Mouse (Mus musculus) spleen, postnatal 36 days (tissue): ENCODE results near the gene Pllp.

ENCODE experiments used
- DNase-seq, 2 experiments: peaks; one replicate each; pipeline ENCODE4 v3.0.0; 2022; ENCODE audit warnings: low spot score in 2 of 2, mixed read lengths in 1 of 2

Pllp gene

DNA sequence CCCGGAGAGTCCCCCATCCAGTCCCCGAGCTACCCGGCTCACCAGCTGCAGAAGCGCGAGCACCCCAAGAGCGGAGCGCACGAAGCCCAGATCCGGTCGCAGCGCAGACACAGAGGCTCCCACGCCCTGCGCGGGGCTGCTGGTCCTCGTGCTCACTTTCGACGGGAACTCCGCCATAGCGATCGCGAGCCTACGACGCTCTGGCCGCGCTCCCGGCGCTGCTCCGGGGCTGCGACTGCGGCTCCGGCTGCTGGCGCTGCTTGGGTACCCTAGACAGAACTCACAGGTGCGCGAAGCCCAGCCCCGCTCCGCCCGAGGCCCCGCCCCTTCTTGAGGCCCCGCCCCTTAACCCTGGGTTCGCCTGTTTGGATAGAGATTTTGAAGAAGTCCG lies at the start of gene Pllp:
Gene Pllp (minus strand): TSS at position 285 of the 391 bp plus-strand sequence.
- DNase-seq, result peak; percentile 34 to 45

- DNase-seq, result no peak
Observed at GRCm38 (mm10) chr8:94745476-94746184, 49.6 kb upstream of the Pllp start, which contains the start of gene Ccl22. Gene Ccl22 (plus strand): TSS chr8:94745590.

DNA sequence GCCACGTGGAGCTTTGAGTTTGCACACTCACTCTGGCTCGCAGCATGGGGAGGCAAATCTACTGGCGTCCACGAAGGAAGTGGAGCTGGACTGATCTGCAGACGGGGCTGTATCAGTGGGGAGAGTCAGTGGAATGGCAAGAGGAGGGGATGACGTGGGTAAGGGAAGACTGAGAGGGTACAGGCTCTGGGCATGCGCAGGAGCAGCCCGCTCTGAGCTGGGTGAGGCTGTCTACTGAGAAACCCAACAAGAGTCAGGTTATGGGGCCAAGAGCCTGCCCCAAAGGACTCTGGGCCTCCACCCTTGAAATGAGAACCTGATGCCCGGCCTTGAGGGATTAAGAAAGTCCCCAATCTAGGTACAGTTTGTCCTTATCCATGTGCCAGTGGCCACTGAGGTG lies 48.9 kb upstream of the Pllp start:
- DNase-seq, result no peak

DNA sequence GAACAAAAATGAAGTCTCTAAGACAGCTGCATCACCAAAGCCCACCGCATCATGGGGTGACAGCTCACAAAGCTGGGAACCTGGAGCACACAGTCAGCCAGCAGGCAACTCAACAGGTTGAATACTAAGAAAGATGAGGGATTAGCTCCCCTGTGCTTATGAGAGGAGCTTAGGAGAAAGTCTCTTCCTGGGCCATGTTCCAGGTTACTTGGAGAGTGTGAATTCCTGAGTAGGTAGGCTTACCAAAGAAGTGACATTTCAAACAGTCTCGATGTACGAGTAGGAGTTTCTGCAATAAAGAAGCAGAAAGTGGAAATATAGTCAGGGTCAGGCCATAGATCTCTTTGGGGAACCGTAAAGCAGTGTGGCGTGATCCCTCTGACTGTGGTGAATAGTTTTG lies 48.4 kb upstream of the Pllp start:
- no peak for DNase-seq

DNA sequence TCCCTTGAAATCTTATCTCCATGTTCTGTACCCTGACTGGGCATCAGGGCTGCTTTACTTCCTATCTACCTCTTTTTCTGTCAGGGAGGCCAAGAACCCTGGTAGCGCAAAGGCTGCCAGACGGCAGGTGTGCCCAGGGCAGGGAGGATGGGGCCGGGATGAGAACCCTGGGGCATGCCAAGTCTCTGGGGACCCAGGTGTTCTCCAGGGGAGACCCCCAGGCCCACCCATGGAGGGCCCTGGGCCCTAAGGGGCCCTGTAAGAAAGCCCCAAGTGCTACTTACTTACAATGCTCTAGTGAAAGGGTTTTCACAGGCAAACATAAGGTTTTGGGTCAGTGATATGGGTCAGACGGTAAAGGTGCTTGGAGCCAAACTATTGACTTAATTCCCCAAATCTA lies 45.6 kb upstream of the Pllp start:
- DNase-seq, result no peak

- DNase-seq, result no peak
Observed at GRCm38 (mm10) chr8:94740591-94740990, 44.5 kb upstream of the Pllp start.

- peak; percentile 51 to 63 for DNase-seq
Observed at GRCm38 (mm10) chr8:94739829-94740228, 43.8 kb upstream of the Pllp start.

DNA sequence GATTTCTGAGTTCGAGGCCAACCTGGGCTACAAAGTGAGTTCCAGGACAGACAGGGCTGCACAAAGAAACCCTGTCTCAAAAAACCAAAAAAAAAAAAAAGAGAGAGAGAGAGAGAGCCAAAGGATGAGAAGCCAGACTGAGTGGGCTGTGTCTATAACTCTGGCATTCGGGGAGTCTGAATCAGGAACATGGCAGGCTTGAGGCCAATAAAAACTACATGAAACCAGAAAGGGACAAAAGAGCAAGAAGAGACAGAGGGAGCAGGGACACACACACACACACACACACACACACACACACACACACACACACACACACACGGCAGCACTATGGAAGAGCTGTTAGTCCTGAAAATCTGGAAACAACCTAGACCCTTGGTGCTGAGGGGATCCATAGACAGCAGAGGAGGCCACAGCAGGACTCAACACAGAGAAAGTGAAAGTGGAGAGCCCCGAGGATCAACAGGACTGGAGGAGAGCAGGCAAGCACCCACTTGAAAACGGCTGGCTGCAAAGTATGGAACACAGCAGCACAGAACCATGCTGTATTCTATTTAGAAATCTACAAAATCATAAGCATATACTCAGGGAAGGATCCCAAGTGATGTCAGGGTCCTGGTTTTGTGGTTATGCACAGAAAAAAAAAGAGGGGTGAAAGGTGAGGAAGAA lies 39.5 kb upstream of the Pllp start:
- DNase-seq, result peak; percentile 15 to 36

GRCm38 (mm10) chr8:94734735-94735350 lies 38.8 kb upstream of the Pllp start:
- no peak for DNase-seq

DNA sequence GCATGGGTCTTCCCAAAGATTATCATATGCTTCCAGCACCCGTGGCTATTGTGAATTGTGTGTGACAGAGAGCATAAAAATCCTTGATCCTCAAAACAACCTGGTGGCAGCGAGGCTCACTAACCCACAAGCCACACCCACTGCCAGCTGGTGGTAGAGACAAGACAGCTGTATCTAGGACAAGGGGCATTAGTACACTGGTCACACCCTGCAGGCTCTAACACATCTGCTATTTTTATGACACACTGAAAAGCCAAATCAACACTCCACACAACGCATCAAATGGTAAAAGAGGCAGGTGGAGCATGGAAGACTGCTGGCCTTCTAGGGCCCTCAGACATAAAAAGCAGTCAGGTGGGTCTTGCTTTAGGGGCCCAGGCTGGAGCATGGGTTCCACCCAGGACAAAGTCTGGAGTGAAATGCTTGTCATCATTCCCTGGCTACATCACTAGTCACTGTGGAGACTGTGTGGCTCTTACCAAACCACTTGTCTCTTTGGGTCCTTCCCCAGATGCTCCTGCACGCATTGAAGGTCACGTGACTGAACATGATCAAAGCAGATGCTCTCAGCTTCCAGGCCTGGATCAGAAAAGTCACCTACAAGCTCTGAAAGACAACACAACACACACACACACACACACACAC lies 37.9 kb upstream of the Pllp start:
- DNase-seq, result peak; percentile 75 to 85

GRCm38 (mm10) chr8:94729301-94729700 lies 33.2 kb upstream of the Pllp start:
- no peak for DNase-seq

DNA sequence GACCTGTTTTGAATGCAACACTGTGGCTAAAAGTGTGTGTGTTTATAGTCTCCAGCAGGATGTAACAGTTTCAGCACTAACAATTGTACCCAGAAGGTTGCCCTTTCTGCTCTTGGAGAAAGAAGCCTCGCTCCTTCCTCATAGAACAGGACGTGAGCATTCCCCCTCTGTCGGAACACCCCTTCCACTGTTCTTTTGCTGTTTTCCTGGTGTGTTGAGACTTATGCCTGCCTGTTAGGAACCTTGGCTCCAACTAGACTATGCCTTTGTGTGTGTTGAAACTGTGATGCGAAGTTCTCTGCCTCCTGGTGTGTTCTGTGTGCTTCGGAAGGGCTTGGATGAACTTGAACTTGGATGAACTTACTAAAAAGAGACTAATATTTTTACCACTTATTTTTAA lies 29.9 kb upstream of the Pllp start:
- DNase-seq, result no peak

GRCm38 (mm10) chr8:94716841-94717240 lies 20.8 kb upstream of the Pllp start:
- no peak for DNase-seq

DNA sequence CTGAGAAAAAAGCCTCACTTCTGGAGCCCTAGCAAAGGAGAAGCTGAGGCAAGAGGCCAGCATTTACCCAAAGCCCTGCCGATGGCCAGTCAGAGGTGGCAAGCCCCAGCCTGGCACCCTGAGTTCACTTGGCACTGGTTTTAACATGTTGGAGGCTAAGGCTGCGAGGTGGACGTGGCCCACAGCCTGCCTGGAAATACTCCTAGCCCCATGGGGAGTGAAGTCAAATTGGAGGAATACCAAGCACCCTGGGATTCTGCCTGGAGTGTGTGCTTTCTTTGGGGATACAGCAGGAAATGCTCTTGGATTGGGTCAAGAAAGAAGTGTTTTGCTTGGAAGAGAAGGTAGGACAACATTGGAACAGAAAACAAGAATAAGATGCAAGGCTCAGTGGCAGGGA lies 19.8 kb upstream of the Pllp start:
- no peak for DNase-seq

DNA sequence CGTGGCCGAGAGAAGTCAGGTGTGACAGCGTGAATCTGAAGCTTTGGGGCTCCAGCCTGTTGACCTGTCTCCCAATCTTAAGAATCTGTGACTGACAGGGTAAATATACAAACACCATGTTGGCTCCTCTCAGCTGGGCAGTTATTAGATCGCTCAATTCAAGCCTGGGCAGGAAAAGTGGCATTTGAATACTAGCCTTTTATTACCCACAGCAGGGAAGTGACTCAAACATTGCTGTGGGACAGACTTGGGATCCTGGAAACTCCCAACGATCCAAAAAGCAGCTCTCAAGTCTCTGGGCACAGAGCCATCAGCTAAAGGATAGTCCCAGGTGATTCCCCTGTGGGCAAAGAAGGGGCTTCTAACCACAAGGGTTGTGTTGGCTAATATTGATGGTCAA lies 18.5 kb upstream of the Pllp start:
- DNase-seq, result no peak

DNA sequence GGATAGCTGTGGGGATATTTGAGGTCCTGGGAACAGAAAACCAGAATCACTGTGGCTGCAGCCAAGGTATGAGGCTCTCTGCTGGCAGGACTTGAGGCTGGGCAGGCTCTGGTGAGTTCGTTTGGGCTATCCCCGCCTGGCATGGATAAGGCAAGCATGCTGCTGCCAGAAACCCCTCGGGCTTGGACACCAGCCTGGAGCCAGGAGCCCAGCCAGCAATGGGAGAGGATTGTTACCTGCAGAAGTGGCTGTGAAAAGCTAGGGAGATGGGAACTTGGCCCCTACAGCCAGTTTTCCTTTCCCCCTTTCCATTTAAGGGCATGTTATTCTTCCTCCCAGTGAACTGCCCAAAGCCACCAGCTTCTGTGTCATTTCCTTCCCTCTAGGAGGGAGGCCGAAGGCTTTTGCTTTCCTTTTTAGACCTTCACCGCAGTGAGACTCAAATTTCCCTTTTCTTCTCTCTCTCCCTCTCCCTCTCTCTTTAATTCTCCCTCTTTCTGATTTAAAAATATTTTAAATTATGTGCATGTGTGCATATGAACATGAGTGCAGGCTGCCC lies 15.2 kb upstream of the Pllp start:
- no peak for DNase-seq

DNA sequence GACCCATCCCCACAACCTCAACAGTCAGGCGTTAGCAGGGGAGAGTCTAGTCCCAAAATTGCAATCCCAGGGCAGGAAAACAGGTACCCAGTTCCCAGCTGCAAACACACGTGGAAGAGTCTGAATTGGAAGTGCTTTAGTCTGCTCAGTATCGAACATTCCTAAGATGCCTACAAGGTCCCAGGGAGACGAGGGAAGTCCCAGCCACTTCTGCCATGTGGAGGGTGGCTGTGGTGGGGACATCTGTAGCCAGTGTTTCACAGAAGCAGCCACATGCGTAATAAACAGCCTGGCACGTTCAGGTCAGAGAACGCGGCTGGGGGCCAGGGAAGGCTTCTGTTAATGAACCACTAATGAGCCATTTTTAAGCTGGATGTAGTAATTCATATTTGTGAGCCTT lies 14.3 kb upstream of the Pllp start:
- no peak for DNase-seq

- DNase-seq, result no peak
Observed at GRCm38 (mm10) chr8:94706732-94707395, 10.8 kb upstream of the Pllp start.

DNA sequence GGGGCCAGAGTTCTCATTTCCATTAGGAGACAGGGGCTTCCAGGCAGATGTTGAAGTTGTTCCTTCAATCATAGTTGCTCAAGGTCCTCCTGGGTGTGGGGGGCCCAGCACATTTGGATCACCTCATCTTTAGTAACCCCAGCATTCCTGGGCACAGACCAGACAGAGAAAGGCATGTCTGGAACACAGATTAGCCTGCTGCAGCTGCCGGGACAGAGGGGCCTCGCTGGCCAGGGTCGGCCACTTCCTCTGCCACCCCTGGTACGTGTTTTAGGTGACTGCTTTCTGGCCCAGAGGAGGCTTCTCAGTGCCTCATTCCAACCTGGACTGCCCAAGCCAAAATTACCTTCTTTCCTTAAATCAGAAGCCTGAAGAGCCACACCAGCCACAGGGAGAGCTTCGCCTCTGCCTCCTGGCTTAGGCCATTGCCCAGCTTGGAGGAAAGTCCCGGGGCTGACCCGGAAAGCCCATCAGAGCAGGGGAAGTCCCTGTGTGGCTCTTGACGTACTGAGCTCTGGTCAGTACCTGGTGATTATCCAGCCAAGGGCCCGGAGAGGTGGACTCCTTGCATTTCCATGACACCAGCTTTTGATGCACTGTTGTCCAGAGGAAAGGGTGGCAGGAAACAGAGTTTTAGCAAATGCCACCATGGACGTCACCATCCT lies 9.6 kb upstream of the Pllp start:
- DNase-seq, result no peak

DNA sequence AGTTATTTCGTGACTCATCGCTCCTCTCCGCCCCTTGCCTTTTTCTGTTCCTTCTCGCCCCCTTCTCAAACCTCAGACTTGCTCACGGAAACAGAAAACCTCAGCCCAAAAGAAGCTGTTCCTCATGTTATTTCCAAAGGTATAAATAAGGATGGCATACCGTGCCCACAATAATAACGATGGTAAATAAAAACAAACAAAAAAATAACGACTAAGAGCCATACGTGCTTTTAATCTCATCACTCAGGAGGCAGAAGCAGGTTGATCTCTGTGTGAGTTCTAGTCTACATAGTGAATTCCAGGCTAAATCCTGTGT lies 8.5 kb upstream of the Pllp start:
- DNase-seq, result no peak

- DNase-seq, result peak; percentile 92 to 94
Observed at GRCm38 (mm10) chr8:94703972-94704668, 8.0 kb upstream of the Pllp start.
